Mouse (Mus musculus): ENCODE results near the gene Dab2ip. TPM values are rescaled to one million over a fixed set of nuclear protein-coding genes. Genes with fewer than 3 reads are reported as not detected.

Dab2ip gene
- polyA plus RNA-seq (2012; fragmentation: generic; extraction: Trizol), result 46.9 TPM

GRCm38 (mm10) chr2:35557911-35558825 is at the start of gene Dab2ip:
Gene Dab2ip, plus strand, starts transcription at chr2:35558266.
- Histone ChIP-seq H3K4me3 (no peak within 1 kb of the TSS), H3K27me3 (ENCODE audit: control insufficient read depth, insufficient read depth, insufficient read length) (no peaks in the 10 kb centered on the region), H3ac (ENCODE audit: control insufficient read depth, insufficient read length) (no peak within 1 kb of the TSS), H3K4me2 (ENCODE audit: low read depth) (no peak within 1 kb of the TSS), H3K79me2 (ENCODE audit: control insufficient read depth, insufficient read depth) (no peaks in the 10 kb centered on the region), H3K36me3 (ENCODE audit: control insufficient read depth, insufficient read depth) (no peaks in the 10 kb centered on the region)
- no peak for TF ChIP-seq TCF12 (IDR thresholded peaks at IDR 0.05; ENCODE audit: insufficient read depth, poor library complexity, severe bottlenecking)
- TF ChIP-seq SRF (IDR thresholded peaks at IDR 0.05; ENCODE audit: control insufficient read depth, insufficient read length, low read depth), result no peak
- no peak for TF ChIP-seq REST (IDR thresholded peaks at IDR 0.05; ENCODE audit: insufficient read depth, insufficient read length)
- no peak for TF ChIP-seq E2F4 (IDR thresholded peaks at IDR 0.05; ENCODE audit: insufficient read depth)
- no peak for TF ChIP-seq MYOD1 (IDR thresholded peaks at IDR 0.05; ENCODE audit: control insufficient read depth in 1 of 3, insufficient read length in 2 of 3, low read depth in 2 of 3)
- TF ChIP-seq USF1 (IDR thresholded peaks at IDR 0.05; ENCODE audit: low read depth), result no peak
- no peak for TF ChIP-seq MYOG (IDR thresholded peaks at IDR 0.05; ENCODE audit: control insufficient read depth in 1 of 3, insufficient read depth in 1 of 3, insufficient read length in 2 of 3, low read depth in 2 of 3)

DNA sequence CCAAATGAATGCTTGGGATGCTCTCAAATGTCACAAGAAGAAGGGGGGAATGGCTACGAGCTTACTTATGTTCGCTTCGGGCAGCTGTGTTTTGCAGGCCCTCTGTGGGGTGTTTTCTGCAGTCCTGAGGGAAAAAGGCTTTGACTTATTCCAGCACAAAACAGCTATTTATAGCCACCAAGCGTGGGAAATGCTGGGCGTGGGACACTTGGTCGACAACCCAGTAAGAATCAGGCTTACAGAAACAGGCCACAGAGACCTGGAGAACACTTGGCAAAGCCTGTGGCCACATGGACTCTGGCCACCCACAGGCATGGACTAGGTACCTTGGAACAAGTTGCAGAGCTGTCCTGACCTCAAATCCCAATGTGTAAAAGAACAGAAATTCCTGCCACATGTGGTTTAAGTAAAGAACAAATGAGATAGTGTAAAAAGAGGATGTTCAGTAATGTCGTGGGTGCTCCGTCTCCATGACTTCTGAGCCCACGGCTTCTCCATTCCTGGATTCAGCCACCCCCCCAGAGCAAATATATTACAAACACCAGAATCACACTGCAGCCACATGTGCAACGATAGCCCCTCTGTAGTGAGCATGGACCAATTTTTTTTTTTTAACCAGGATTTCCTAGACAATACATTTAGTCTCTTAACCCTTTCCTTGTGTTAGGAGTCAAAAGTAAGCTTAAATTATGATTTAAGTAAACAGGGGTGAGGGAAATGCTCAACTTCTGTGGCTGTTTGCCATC is 49.3 kb upstream of the Dab2ip start:
- no peak overlapping the region for H3ac ChIP-seq (ENCODE audit: control insufficient read depth, insufficient read length)
- TF ChIP-seq POLR2AphosphoS2 (IDR thresholded peaks at IDR 0.05; ENCODE audit: insufficient read length, low read depth) (no peak), CEBPB (IDR thresholded peaks at IDR 0.05; ENCODE audit: insufficient read depth, poor library complexity, severe bottlenecking) (0 out of 2 replicates have a peak, but pooled peaks have one; percentile 25), MYOD1 (IDR thresholded peaks at IDR 0.05; ENCODE audit: control insufficient read depth in 1 of 3, insufficient read length in 2 of 3, low read depth in 2 of 3) (peak in 1 of 3 experiments; percentile 34), MYOG (IDR thresholded peaks at IDR 0.05; ENCODE audit: control insufficient read depth in 1 of 3, insufficient read depth in 1 of 3, insufficient read length in 2 of 3, low read depth in 2 of 3) (peak in 2 of 3 experiments; percentile 26 to 66), TCF12 (IDR thresholded peaks at IDR 0.05; ENCODE audit: insufficient read depth, poor library complexity, severe bottlenecking) (peak; percentile 13), MAX (IDR thresholded peaks at IDR 0.05; ENCODE audit: low read depth) (no peak)
- no peaks in the 10 kb centered on the region for H3K36me3 ChIP-seq (ENCODE audit: control insufficient read depth, insufficient read depth)
- H3K79me2 ChIP-seq (ENCODE audit: control insufficient read depth, insufficient read depth), result no peaks in the 10 kb centered on the region
- no peak overlapping the region for H3K4me3 ChIP-seq
- H3K27me3 ChIP-seq (ENCODE audit: control insufficient read depth, insufficient read depth, insufficient read length), result no peaks in the 10 kb centered on the region
- H3K4me2 ChIP-seq (ENCODE audit: low read depth), result peak overlapping the region; percentile 58

DNA sequence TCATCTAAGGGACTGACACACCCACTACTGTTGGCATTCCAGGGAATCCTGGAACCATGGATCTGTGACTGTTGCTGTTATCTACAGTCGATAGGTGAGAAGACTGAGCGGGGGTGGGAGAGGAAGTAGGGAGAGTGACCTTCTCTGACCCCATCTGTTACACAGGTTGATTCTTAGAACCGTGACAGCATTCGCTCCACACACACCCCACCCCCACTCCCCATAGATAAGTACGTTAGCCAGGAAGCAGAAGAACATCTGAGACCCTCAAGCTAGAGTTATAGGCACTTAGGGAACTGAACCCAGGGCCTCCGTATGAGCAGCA is 48.8 kb upstream of the Dab2ip start:
- no peak overlapping the region for H3ac ChIP-seq (ENCODE audit: control insufficient read depth, insufficient read length)
- H3K4me2 ChIP-seq (ENCODE audit: low read depth), result peak overlapping the region; percentile 58
- H3K79me2 ChIP-seq (ENCODE audit: control insufficient read depth, insufficient read depth), result no peaks in the 10 kb centered on the region
- no peaks in the 10 kb centered on the region for H3K36me3 ChIP-seq (ENCODE audit: control insufficient read depth, insufficient read depth)
- H3K4me3 ChIP-seq, result no peak overlapping the region
- H3K27me3 ChIP-seq (ENCODE audit: control insufficient read depth, insufficient read depth, insufficient read length), result no peaks in the 10 kb centered on the region
- no peak for TF ChIP-seq SRF (IDR thresholded peaks at IDR 0.05; ENCODE audit: control insufficient read depth, insufficient read length, low read depth)
- no peak for TF ChIP-seq REST (IDR thresholded peaks at IDR 0.05; ENCODE audit: insufficient read depth, insufficient read length)
- no peak for TF ChIP-seq E2F4 (IDR thresholded peaks at IDR 0.05; ENCODE audit: insufficient read depth)

DNA sequence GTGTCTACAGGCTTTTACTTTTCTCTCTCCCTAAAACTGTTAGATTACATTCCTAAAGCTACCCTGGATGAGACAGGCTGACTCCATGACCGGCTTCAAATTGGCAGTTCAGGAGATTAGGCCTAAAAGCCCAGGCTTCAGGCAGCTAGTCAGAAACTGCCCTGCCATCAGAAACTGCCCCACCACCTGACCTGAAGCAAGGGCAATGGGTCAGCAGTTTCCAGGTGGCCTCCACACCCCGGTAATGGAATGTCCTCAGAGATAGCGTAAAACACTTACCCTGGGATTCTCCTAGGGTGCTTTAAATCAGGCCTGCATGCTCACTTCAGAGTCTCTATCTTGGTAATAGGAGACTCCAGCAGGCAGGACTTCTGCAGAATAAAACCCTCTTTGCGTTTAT is 48.2 kb upstream of the Dab2ip start:
- Histone ChIP-seq H3ac (ENCODE audit: control insufficient read depth, insufficient read length) (no peak overlapping the region), H3K27me3 (ENCODE audit: control insufficient read depth, insufficient read depth, insufficient read length) (no peaks in the 10 kb centered on the region), H3K36me3 (ENCODE audit: control insufficient read depth, insufficient read depth) (no peaks in the 10 kb centered on the region), H3K4me2 (ENCODE audit: low read depth) (no peak overlapping the region), H3K79me2 (ENCODE audit: control insufficient read depth, insufficient read depth) (no peaks in the 10 kb centered on the region), H3K4me3 (no peak overlapping the region)
- no peak for TF ChIP-seq USF1 (IDR thresholded peaks at IDR 0.05; ENCODE audit: low read depth)
- TF ChIP-seq POLR2AphosphoS2 (IDR thresholded peaks at IDR 0.05; ENCODE audit: insufficient read length, low read depth), result no peak
- no peak for TF ChIP-seq MAX (IDR thresholded peaks at IDR 0.05; ENCODE audit: low read depth)
- TF ChIP-seq SRF (IDR thresholded peaks at IDR 0.05; ENCODE audit: control insufficient read depth, insufficient read length, low read depth), result no peak
- TF ChIP-seq E2F4 (IDR thresholded peaks at IDR 0.05; ENCODE audit: insufficient read depth), result no peak
- TF ChIP-seq MYOG (IDR thresholded peaks at IDR 0.05; ENCODE audit: control insufficient read depth in 1 of 3, insufficient read depth in 1 of 3, insufficient read length in 2 of 3, low read depth in 2 of 3), result no peak
- no peak for TF ChIP-seq TCF3 (IDR thresholded peaks at IDR 0.05; ENCODE audit: insufficient read length, low read depth)
- no peak for TF ChIP-seq POLR2A (IDR thresholded peaks at IDR 0.05; ENCODE audit: insufficient read length, low read depth)
- no peak for TF ChIP-seq REST (IDR thresholded peaks at IDR 0.05; ENCODE audit: insufficient read depth, insufficient read length)

- no peaks in the 10 kb centered on the region for H3K79me2 ChIP-seq (ENCODE audit: control insufficient read depth, insufficient read depth)
- H3K27me3 ChIP-seq (ENCODE audit: control insufficient read depth, insufficient read depth, insufficient read length), result no peaks in the 10 kb centered on the region
- H3K4me2 ChIP-seq (ENCODE audit: low read depth), result no peak overlapping the region
- H3K36me3 ChIP-seq (ENCODE audit: control insufficient read depth, insufficient read depth), result no peaks in the 10 kb centered on the region
- TF ChIP-seq E2F4 (IDR thresholded peaks at IDR 0.05; ENCODE audit: insufficient read depth), result no peak
- TF ChIP-seq REST (IDR thresholded peaks at IDR 0.05; ENCODE audit: insufficient read depth, insufficient read length), result no peak
- no peak for TF ChIP-seq MAX (IDR thresholded peaks at IDR 0.05; ENCODE audit: low read depth)
- TF ChIP-seq TCF12 (IDR thresholded peaks at IDR 0.05; ENCODE audit: insufficient read depth, poor library complexity, severe bottlenecking), result no peak
- TF ChIP-seq USF1 (IDR thresholded peaks at IDR 0.05; ENCODE audit: low read depth), result no peak
- no peak for TF ChIP-seq CEBPB (IDR thresholded peaks at IDR 0.05; ENCODE audit: insufficient read depth, poor library complexity, severe bottlenecking)
- H3ac ChIP-seq (ENCODE audit: control insufficient read depth, insufficient read length), result no peak overlapping the region
- no peak overlapping the region for H3K4me3 ChIP-seq
Measured at GRCm38 (mm10) chr2:35510920-35511319, 47.1 kb upstream of the Dab2ip start.

All from myocyte (in vitro differentiated cells).